Mouse (Mus musculus): ENCODE measurements around the gene Osgep. TPM values are rescaled to one million over a fixed set of nuclear protein-coding genes. Genes with fewer than 3 reads are reported as not detected.
"Not testable (repeated sequence)": the region's sequence is repeated elsewhere in the genome, so short reads cannot be mapped to it uniquely, and the experiment has no call there.

The Osgep gene
- total RNA-seq, 1 experiment from 2014 or later, result 57.2 TPM

DNA sequence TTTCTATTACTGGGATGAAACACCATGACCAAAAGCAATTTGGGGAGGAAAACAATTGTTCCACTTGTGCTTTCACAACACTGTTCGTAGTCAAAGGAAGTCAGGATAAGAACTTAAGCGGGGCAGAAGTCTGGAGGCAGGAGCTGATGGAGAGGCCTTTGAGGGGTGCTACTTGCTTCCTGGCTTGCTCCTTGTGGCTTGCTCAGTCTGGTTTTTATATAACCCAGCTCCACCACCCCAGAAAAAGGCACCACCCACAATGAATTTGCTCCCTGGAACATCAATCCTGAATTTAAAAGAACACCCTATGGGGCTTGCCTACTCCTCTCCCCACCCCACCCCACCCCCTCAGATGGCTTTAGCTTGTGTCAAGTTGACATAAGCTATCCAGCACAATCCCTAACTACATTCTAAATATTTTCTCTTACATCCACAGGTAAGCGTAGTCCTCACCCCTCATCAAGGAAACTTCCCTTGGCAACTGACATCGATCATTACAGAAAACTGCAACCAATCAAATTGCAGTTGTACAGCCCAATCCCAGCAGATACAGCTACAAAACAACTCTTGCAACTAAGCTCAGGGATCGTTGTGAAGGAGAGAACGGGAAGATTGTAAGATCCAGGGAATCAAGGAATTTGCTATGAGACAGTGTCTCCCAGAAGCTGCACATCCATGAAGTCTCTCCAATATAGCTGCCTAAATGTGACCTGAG is 48.3 kb downstream of the Osgep start:
- no peak for DNase-seq

DNA sequence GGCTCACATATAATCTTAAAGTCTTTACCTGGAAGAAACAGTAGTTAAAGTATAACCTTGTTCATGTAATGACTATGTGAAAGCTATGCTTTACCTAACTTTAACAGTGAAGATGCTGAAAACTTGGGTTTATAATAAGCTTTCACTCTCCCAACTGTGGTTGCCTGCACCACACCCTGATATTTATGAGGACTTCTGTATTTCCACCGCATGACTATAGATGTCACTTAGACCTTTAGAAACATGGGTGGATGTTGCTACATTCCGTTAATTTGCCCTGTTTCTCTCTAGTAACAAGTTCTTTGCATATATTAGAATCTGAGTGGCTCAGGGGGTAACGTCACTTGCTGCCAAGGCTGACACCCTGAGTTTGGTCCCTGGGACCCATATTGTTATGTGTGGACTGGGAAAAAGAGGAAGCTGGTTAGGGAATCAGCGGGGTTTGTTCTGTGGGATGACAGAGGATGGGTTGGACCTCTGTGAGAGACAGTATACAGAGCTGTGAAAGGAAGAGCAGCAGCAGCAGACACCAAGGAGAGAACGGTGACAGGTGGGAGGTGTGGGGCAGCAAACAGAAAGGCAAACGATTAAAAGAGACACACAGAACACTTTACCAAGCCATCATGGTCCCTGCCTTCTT is 49.0 kb downstream of the Osgep start:
- no peak for DNase-seq

DNA sequence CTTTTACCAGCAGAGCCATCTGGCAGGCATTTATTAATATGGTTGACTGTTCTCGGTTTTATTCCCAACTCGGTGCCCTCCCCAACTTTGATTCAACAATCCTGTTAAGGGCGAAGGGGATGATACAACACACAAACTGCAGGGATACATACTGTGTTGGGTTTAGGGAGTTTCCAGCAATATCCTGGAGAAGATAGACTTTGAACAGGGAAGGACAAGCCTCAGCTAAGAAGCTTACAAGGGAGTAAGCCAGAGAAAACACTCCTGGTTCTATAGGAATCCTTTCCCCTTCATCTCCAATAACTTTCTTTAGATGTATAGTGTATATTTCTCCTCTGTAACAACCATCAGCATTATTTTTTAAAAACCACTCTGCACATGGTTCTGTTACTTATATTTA is 49.5 kb downstream of the Osgep start:
- no peak for DNase-seq

DNA sequence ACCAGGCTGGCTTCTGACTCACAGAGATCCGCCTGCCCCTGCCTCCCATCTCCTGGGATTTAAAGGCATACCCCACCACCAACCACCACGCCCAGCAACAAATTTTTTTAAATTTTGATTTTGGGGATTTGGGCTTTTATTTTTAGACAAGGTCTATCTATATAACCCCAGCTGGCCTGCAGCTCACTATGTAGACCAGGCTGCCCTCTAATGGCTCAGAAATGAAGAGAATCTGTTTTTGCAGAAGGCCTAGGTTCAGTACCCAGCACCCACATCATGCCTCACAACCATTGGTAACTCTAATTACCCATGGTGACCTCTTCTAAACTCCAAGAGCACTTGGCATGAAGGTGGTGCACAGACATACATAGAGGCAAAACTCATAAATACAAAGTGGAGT is 53.4 kb downstream of the Osgep start:
- DNase-seq, result no peak

DNA sequence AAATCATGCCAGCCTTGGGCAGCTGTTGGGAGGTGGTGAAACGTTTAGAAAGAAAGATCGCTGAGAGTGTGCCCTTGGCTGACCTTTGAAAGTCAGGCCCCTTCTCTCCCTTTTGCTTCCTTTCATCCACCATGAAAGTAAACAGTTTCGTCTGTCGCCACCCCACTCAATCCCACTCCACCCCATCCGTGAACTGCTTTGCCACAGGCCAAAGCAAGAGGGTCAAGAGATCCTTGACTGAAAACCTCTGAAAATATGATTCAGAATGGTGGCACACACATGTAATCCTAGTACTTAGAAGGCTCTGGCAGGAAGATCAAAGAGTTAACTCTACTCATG is 53.9 kb downstream of the Osgep start:
- no peak for DNase-seq

DNA sequence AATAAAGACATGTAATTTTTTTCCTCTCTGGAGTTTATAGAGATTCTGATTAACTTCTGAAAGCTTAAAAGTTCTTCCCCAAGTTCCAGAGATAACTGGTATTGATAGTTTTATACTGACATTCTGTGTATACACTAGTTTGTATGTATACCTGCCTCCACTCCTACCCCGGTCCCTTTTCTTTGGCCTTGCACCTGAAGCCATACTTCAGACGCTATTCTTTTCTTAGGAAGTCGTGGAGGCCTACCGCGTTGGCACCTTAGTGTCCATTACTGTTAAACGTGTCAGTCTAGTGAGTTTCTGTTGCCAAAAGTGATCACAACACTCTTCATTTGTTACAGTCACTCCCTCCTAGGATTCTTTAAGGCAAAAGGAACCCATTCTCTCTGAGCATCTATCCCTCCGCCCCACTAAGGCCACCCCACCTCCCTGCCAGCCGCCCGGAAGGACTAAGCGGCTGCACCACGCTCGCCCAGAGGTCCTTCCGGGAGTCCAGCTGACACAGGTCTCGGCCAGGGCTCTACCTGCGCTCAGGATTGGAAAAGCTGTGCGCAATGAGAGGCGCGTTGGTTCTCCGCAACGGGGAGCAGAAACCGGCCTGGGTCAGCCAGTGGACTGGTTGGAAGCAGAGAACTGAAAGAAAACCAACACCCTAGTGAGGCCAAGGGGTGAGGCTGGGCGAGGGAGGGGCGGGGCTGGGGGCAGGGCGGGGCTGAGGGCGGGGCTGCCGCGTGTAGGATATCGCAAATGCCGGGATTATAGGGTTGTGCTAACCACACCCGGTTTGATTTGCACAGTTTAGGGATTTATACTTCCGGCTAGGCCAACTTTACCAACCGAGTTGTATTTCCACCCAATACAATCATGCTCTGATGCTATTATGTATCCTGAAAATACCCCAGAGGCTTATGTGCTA is 54.5 kb downstream of the Osgep start, which contains the start of gene Tep1:
Gene Tep1 (minus strand): TSS at position 672 of the 916 bp plus-strand sequence.
- peak; percentile 68 for DNase-seq

DNA sequence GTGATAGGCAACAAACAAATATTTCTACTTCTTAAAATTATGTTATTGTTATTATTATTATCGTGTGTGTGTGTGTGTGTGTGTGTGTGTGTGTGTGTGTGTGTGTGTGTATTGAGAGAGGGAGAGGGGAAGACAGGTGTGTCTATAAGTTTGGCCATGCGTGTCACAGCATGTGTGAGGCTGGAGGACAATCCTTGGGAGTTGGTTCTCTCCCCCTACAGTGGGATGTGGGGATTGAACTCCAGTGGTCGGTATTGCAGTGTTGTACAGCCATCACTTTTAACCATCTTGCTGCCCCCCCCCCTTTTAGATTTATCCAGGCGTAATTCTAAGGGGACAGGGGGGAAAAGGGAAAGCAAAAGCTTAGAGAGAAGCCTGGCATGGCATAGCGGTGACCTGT is 56.0 kb downstream of the Osgep start:
- DNase-seq, result no peak

DNA sequence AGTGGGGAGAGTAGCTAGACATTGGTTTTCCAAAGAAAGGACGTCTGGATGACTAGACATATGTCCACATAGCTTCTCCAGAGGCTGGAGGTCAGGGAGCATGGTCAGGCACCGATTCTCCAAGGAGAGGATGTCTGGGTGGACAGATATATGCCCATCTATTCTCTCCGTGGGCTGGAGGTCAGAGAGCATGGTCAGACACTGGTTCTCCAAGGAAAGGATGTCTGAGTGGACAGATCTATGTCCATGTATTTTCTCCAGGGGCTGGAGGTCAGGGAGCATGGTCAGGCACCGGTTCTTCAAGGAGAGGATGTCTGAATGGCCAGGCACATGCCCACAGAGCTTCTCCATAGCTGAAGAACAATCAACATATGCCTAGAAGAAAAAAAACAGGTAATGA is 56.5 kb downstream of the Osgep start:
- DNase-seq, result no peak

DNA sequence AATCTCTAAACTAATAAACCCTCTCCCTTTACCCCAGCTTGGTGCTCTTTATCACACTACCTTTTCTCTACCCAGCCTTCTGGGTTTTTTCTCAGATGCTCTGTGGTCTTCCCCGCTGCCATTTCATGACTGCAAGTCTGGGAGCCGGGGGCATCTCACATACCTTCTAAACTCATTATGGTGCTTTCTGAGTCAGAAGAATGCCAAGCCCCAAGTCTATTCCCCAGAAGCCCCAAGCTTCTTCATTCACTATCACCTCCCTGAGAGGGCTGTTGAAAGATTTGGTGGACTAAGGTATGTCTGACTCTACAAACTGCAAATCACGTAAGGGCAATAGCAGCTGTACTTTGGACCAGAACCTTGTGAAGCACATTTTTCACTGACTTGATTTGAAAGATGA is 57.7 kb downstream of the Osgep start:
- DNase-seq, result no peak

DNA sequence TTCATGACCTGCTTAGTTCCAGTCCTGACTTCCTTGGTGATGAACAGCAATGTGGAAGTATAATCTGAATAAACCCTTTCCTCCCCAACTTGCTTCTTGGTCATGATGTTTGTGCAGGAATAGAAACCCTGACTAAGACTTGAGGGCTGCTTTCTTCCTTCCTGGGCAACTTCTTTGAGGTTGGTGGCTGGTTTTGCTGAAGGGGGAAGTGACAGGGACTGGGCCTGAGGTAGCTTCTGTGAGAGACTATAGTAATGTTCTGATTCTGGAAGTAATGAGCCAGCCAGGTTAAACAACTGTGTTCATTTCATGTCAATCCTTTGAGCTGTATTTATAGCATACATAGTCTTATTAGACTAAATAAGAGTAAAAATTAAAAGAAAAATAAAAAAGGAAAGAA is 59.7 kb downstream of the Osgep start:
- DNase-seq, result not testable (repeated sequence)

DNA sequence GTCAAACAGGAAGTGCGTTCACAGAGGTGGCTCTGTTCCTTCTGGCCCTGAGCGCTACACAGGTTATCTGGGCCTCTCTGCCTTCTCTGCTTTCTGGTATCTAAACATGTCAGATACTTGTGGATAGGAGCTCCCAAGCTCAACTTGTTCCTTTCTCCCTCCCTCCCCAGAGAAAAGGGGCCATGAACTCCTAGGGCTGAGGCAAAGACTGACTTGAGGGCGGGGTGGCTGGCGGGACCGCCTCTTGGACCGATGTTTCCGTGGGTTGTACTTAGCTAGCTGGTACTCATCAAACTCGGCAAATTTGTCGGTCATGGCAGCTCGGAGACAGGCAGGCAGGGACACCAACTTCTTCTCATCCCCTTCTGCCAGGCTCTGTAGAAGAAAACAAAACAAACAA is 62.1 kb downstream of the Osgep start:
- no peak for DNase-seq

Other genes starting within 250 kb of the Osgep start
- not detected in 2 replicates for gene Olfr747, start 231.7 kb downstream of the Osgep start, total RNA-seq (2021)
- not detected in 2 replicates for gene Olfr748, start 217.5 kb downstream of the Osgep start, total RNA-seq (2021)
- gene Olfr749, start 179.8 kb downstream of the Osgep start, total RNA-seq (2021), result not detected in 2 replicates
- 41.0 and 49.9 TPM in 2 replicates for gene Ttc5, start 139.4 kb downstream of the Osgep start, total RNA-seq (2021)
- gene Ccnb1ip1, start 117.2 kb downstream of the Osgep start, total RNA-seq (2021), result not detected in 2 replicates
- 36.9 and 37.5 TPM in 2 replicates for gene Parp2, start 117.1 kb downstream of the Osgep start, total RNA-seq (2021)
- 27.1 and 28.2 TPM in 2 replicates for gene Tep1, start 54.3 kb downstream of the Osgep start, total RNA-seq (2021)
- 0.62 and 2.2 TPM in 2 replicates for gene Klhl33, start 27.4 kb downstream of the Osgep start, total RNA-seq (2021)
- 81.3 and 86.8 TPM in 2 replicates for gene Apex1, start 75 bp upstream of the Osgep start, total RNA-seq (2021)
- gene Pip4p1, start 6.0 kb upstream of the Osgep start, total RNA-seq (2021), result 75.5 and 78.7 TPM in 2 replicates
- 47.6 and 55.1 TPM in 2 replicates for gene Pnp, start 6.2 kb upstream of the Osgep start, total RNA-seq (2021)
- 23.0 and 43.4 TPM in 2 replicates for gene Gm49342, start 19.6 kb upstream of the Osgep start, total RNA-seq (2021)
- gene Pnp2, start 31.1 kb upstream of the Osgep start, total RNA-seq (2021), result 3.6 and 4.1 TPM in 2 replicates
- 0.55 TPM in 1 of 2 replicates, not detected in the other for gene Rnase10, start 82.9 kb upstream of the Osgep start, total RNA-seq (2021)
- not detected in 2 replicates for gene Rnase9, start 117.0 kb upstream of the Osgep start, total RNA-seq (2021)
- not detected in 2 replicates for gene Rnase11, start 125.3 kb upstream of the Osgep start, total RNA-seq (2021)
- gene Rnase12, start 132.8 kb upstream of the Osgep start, total RNA-seq (2021), result not detected in 2 replicates
- not detected in 2 replicates for gene Olfr750, start 149.5 kb upstream of the Osgep start, total RNA-seq (2021)
- gene Rnase4, start 166.2 kb upstream of the Osgep start, total RNA-seq (2021), result 28.7 TPM in 2 replicates
- gene Ang, start 166.3 kb upstream of the Osgep start, total RNA-seq (2021), result 3.3 and 4.4 TPM in 2 replicates
- not detected in 2 replicates for gene Eddm3b, start 189.5 kb upstream of the Osgep start, total RNA-seq (2021)
- gene Rnase6, start 199.0 kb upstream of the Osgep start, total RNA-seq (2021), result 0.94 TPM in 1 of 2 replicates, not detected in the other
- not detected in 2 replicates for gene Rnase1, start 221.9 kb upstream of the Osgep start, total RNA-seq (2021)
- not detected in 2 replicates for gene Rnase2b, start 237.4 kb upstream of the Osgep start, total RNA-seq (2021)

Data from adrenal gland, postnatal 25 days (tissue).